Mouse (Mus musculus) hindbrain, embryonic 11.5 days (tissue): ENCODE measurements around the gene Cdc73. TPM values are rescaled to one million over a fixed set of nuclear protein-coding genes. Genes with fewer than 3 reads are reported as not detected.
"Not testable (repeated sequence)": the region's sequence is repeated elsewhere in the genome, so short reads cannot be mapped to it uniquely, and the experiment has no call there.

ENCODE experiments used
- ATAC-seq: fragments of 200-750 bp; cut with Nextera tagmentation; 2 replicates; pipeline ENCODE4 v1.8.0; 2017; ENCODE audit warnings: mild to moderate bottlenecking, moderate TSS enrichment, moderate library complexity; ENCODE audit not compliant: low FRiP score
- DNase-seq: peaks from one replicate; pipeline ENCODE4 v3.0.0-alpha.2; 2015; ENCODE audit warnings: low spot score
- H3K27ac ChIP-seq: fragments of 300-500 bp; sonication (generic); 2 replicates; pipeline ENCODE4 v1.5.1; 2014; ENCODE audit warnings: mild to moderate bottlenecking, low read depth, low read length
- H3K27me3 ChIP-seq: fragments of 300-500 bp; sonication (generic); 2 replicates; pipeline ENCODE4 v1.6.1; 2014; ENCODE audit warnings: mild to moderate bottlenecking, low read length, moderate library complexity, mixed read lengths; ENCODE audit not compliant: control insufficient read depth, insufficient read depth
- H3K36me3 ChIP-seq: fragments of 300-500 bp; sonication (generic); 2 replicates; pipeline ENCODE4 v1.6.1; 2014; ENCODE audit warnings: mild to moderate bottlenecking, low read length, moderate library complexity, mixed read lengths; ENCODE audit not compliant: control insufficient read depth, insufficient read depth
- H3K4me1 ChIP-seq: fragments of 300-500 bp; sonication (generic); replicated peaks from 2 replicates; pipeline ENCODE4 v1.6.1; 2014; ENCODE audit warnings: low read length, mixed read lengths; ENCODE audit not compliant: control insufficient read depth, insufficient read depth
- H3K4me2 ChIP-seq: fragments of 300-500 bp; sonication (generic); replicated peaks from 2 replicates; pipeline ENCODE4 v1.6.1; 2014; ENCODE audit warnings: mild to moderate bottlenecking, low read depth, low read length
- H3K4me3 ChIP-seq: fragments of 300-500 bp; sonication (generic); 2 replicates; pipeline ENCODE4 v1.5.1; 2014; ENCODE audit warnings: low read depth, low read length
- H3K9ac ChIP-seq: fragments of 300-500 bp; sonication (generic); 2 replicates; pipeline ENCODE4 v1.6.1; 2014; ENCODE audit warnings: low read depth, low read length
- H3K9me3 ChIP-seq: fragments of 300-500 bp; sonication (generic); 2 replicates; pipeline ENCODE4 v1.6.1; 2016; ENCODE audit warnings: low read length; ENCODE audit not compliant: control insufficient read depth
- WGBS: fragments of 180-500 bp; shearing (Covaris S2); extraction: QIAGEN DNeasy Blood & Tissue Kit; methylation state at CpG from one replicate; pipeline ENCODE4 v1.1.7; 2014; 5-methylcytosine and 5-hydroxymethylcytosine counted together
- polyA plus RNA-seq: library from polyadenylated mRNA; unstranded; fragments of >200 nt; fragmentation: Nextera tagmentation; extraction: Ambion mirVana; gene quantifications from 2 replicates; pipeline ENCODE4 v1.2.1, GENCODE M21; 2014

The Cdc73 gene
- polyA plus RNA-seq, 1 experiment from 2014 or later, result 25.8 TPM

DNA sequence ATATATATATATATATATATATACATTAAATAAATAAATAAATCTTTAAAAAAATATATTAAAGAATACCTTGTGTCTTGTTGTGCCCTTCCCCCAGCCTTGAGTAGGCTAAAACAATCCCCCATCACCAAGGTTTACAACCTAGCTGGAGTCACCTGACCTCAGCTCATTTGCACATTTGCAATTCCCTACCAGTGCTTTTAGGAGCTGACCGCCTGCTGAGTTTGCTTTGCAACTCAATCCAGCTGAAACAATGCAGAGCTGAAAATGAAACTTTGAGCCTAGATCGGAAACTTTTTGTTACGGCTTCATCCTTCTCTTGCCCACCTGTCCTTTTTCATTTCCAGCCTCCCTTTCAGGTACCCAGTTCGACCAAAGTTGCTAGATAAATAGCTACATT, 29.0 kb upstream of the Cdc73 start:
- H3K27ac ChIP-seq, result no peak overlapping the region
- no peaks in the 10 kb centered on the region for H3K9me3 ChIP-seq
- H3K27me3 ChIP-seq, result no peaks in the 10 kb centered on the region
- 37% methylated on average over 4 of the region's 4 CpGs for WGBS
- H3K36me3 ChIP-seq, result no peaks in the 10 kb centered on the region
- no peak overlapping the region for H3K4me3 ChIP-seq
- ATAC-seq (no peak), DNase-seq (no peak)
- no peaks in the 10 kb centered on the region for H3K4me1 ChIP-seq
- no peak overlapping the region for H3K4me2 ChIP-seq
- no peak overlapping the region for H3K9ac ChIP-seq

DNA sequence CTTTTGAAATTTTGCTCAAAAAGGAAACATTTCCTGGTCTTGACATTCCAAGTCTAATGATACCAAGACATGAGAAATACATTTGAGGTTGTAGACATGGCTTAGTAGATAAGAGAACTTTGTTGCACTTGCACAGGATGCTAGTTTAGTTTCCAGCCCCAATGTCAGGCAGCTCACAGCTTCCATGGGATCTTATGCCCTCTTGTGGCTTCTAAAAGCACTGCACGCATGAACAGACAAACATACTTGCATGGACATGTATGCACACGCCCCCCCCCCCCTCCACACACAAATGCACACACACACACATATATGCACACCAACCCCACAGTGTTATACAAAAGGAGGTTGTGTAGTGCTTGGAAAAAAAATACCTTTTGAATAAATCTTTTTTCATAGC, 28.2 kb upstream of the Cdc73 start:
- Histone ChIP-seq H3K4me2 (no peak overlapping the region), H3K27me3 (no peaks in the 10 kb centered on the region), H3K9me3 (no peaks in the 10 kb centered on the region), H3K27ac (no peak overlapping the region), H3K36me3 (no peaks in the 10 kb centered on the region), H3K4me3 (no peak overlapping the region), H3K4me1 (no peaks in the 10 kb centered on the region), H3K9ac (no peak overlapping the region)
- WGBS, result 84% methylated on average over 2 of the region's 2 CpGs
- DNase-seq (no peak), ATAC-seq (no peak)

DNA sequence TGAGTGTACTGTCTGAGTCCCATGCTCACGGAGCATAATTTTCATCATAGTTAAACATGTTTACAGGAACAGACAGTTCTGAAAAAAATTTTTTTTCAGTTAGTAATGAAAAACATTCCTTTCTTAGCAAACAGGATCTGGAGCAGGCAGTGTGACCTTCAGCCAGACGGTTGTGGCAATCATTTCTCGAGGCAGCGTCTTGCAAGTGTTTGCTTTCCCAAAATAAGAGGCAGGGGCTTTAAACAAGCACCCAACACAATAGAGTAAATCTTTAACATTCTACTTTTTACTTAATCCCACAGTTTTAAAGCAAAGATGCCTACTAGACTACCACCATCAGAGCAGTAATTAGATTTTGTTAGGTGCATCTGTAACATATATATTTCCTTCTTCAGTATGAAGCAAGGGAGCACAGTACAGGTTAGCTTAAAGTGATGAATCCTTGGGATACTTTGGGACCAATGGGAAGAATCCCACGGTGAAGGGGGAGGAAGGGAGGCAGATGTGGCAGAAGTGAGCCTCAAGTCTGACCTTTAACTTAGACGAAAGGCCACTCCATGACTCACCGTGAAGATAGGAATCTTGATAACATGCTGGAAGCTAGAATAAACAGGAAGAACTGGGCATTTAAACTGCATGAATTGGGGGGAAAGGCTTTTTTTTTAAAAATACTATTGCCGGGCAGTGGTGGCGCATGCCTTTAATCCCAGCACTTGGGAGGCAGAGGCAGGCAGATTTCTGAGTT, 25.2 kb upstream of the Cdc73 start:
- no peak overlapping the region for H3K27ac ChIP-seq
- WGBS, result 87% methylated on average over 9 of the region's 9 CpGs
- H3K4me3 ChIP-seq, result no peak overlapping the region
- no peak for ATAC-seq
- no peaks in the 10 kb centered on the region for H3K9me3 ChIP-seq
- H3K4me2 ChIP-seq, result no peak overlapping the region
- no peaks in the 10 kb centered on the region for H3K36me3 ChIP-seq
- H3K9ac ChIP-seq, result no peak overlapping the region
- H3K4me1 ChIP-seq, result no peaks in the 10 kb centered on the region
- no peak for DNase-seq
- no peaks in the 10 kb centered on the region for H3K27me3 ChIP-seq

GRCm38 (mm10) chr1:143724456-143725064, 21.9 kb upstream of the Cdc73 start:
- no peak overlapping the region for H3K27ac ChIP-seq
- no peaks in the 10 kb centered on the region for H3K36me3 ChIP-seq
- no peaks in the 10 kb centered on the region for H3K9me3 ChIP-seq
- no peak overlapping the region for H3K4me2 ChIP-seq
- no peak overlapping the region for H3K9ac ChIP-seq
- DNase-seq, result no peak
- H3K4me3 ChIP-seq, result no peak overlapping the region
- 87% methylated on average over 5 of the region's 5 CpGs for WGBS
- ATAC-seq, result no peak
- H3K27me3 ChIP-seq, result no peaks in the 10 kb centered on the region
- H3K4me1 ChIP-seq, result no peaks in the 10 kb centered on the region

DNA sequence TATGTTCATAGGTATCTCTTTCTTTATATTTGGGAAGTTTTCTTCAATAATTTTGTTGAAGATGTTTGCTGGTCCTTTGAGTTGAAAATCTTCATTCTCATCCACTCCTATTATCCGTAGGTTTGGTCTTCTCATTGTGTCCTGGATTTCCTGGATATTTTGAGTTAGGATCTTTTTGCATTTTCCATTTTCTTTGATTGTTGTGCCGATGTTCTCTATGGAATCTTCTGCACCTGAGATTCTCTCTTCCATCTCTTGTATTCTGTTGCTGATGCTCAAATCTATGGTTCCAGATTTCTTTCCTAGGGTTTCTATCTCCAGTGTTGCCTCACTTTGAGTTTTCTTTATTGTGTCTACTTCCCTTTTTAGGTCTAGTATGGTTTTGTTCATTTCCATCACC, 13.3 kb upstream of the Cdc73 start, which contains the start of gene Glrx2:
TSS of gene Glrx2 (plus strand) at position 301 of the 400 bp plus-strand sequence.
- H3K9me3 ChIP-seq, H3K9ac ChIP-seq, H3K4me2 ChIP-seq, H3K27ac ChIP-seq, H3K36me3 ChIP-seq, ATAC-seq, DNase-seq, H3K4me1 ChIP-seq, H3K27me3 ChIP-seq, H3K4me3 ChIP-seq: not testable (repeated sequence)
- WGBS, result no CpG with 5 or more reads among the region's 2 CpGs

- DNase-seq, result no peak
- Histone ChIP-seq H3K9ac (no peak overlapping the region), H3K4me2 (no peak overlapping the region), H3K27ac (no peak overlapping the region), H3K9me3 (no peaks in the 10 kb centered on the region), H3K36me3 (no peaks in the 10 kb centered on the region), H3K27me3 (no peaks in the 10 kb centered on the region), H3K4me1 (no peaks in the 10 kb centered on the region), H3K4me3 (no peak overlapping the region)
- 83% methylated on average over 5 of the region's 5 CpGs for WGBS
- ATAC-seq, result no peak; the same call in 1 of the 2 replicates
Observed at GRCm38 (mm10) chr1:143710627-143710976, 7.9 kb upstream of the Cdc73 start.

DNA sequence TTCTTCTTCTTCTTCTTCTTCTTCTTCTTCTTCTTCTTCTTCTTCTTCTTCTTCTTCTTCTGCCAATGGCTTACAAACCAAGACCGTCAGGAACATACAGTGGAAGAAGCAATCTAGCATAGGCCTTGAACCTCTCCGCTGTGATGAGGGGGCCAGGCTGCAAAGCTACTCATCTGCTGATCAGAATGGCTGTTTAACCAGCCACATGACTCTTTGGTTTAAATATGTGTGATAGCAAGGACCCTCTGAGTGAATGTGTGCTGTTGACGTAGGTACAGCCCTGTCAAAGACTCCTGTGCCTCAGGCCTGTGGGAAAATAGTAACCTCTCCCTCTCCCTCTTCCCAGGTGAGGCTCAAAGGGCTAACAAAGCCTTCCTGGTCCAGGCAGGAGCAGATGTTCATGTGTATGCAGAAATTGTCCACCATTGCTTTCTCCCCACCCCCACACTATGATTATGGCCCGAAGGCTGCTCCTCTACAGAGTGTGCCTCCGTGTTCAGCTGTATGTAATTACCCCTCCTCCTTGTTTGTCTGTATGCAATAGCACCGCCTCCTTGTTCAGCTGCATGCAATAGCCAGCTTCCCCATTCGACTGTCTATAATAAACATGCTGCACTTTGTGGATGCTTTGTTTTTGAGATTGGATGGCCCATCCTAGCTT, 7.4 kb upstream of the Cdc73 start:
- ATAC-seq (peak; percentile 77), DNase-seq (no peak)
- Histone ChIP-seq H3K9me3 (no peaks in the 10 kb centered on the region), H3K4me3 (no peak overlapping the region), H3K36me3 (no peaks in the 10 kb centered on the region), H3K4me2 (no peak overlapping the region), H3K27ac (no peak overlapping the region), H3K4me1 (no peaks in the 10 kb centered on the region), H3K27me3 (no peaks in the 10 kb centered on the region), H3K9ac (no peak overlapping the region)
- 75% methylated on average over 7 of the region's 7 CpGs for WGBS

DNA sequence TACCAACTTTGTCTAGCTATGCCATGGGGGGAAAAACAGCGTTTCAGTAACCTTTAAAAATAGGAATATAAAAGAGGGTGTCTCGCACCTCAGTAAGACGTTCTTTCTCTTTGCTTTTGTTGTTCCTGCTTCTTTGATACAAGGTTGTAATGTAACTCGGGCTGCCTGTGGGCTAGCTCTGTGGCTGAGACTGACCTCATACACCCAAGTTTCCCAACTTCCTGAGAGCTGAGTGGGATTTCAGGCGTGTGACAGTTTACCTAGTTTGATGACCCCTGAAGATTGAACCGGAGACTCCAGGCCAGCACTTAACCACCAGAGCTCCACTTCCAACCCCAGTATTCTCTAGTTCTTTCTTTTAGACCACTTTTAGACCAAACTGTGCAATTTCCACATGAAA, 5.7 kb upstream of the Cdc73 start:
- no peaks in the 10 kb centered on the region for H3K9me3 ChIP-seq
- H3K4me3 ChIP-seq, result no peak overlapping the region
- DNase-seq, result no peak
- 84% methylated on average over 6 of the region's 6 CpGs for WGBS
- no peak overlapping the region for H3K4me2 ChIP-seq
- no peaks in the 10 kb centered on the region for H3K36me3 ChIP-seq
- H3K27me3 ChIP-seq, result no peaks in the 10 kb centered on the region
- no peaks in the 10 kb centered on the region for H3K4me1 ChIP-seq
- H3K9ac ChIP-seq, result no peak overlapping the region
- no peak overlapping the region for H3K27ac ChIP-seq
- no peak for ATAC-seq

DNA sequence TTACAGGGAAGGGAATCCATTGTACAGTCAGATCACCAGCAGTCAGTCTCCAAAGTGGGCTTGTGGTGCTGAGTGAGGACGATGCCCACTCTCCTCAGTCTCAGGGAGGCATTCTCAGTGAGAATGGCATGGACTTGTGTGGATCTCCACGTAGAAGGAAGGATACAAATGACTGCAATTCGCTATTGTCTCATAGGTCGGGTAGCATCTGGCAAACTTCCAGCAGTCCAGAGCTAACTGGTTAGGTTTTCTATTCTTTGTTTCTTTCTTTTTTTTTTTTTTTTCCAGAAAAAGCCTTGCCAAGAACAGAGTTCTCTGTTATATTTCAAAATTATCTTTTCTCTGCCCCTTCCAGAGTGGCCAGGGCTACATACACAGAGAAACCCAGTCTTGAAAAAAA, 4.3 kb upstream of the Cdc73 start:
- Histone ChIP-seq H3K4me1 (no peaks in the 10 kb centered on the region), H3K27me3 (no peaks in the 10 kb centered on the region), H3K9ac (no peak overlapping the region), H3K9me3 (no peaks in the 10 kb centered on the region), H3K27ac (no peak overlapping the region), H3K4me3 (no peak overlapping the region), H3K4me2 (no peak overlapping the region), H3K36me3 (no peaks in the 10 kb centered on the region)
- DNase-seq (no peak), ATAC-seq (no peak)
- 76% methylated on average over 4 of the region's 4 CpGs for WGBS
